14 mouse cellular contexts compared by ENCODE assay signal in genomic region chr7:97777191-97777590, GRCm38 (mm10).
"Had no signal": no experiment of that assay in that cellular context is flagged by ENCODE, and none has a peak within 500 bp of the region (broad histone marks: within the 10 kb centered on the region; RNA-seq: fewer than 3 reads in every experiment).

No protein-coding gene starts in this region.

- H3K9ac ChIP-seq: intestine, embryonic 15.5 days; liver, embryonic 13.5 days; lung, embryonic 14.5 days; midbrain, embryonic 15.5 days; neural tube, embryonic 13.5 days had no signal

- H3K4me2 ChIP-seq: intestine, embryonic 15.5 days; liver, embryonic 13.5 days; lung, embryonic 14.5 days; midbrain, embryonic 11.5 days; midbrain, embryonic 15.5 days; neural tube, embryonic 13.5 days had no signal

- H3K27me3 ChIP-seq: intestine, embryonic 15.5 days; liver, embryonic 13.5 days; midbrain, embryonic 15.5 days; neural tube, embryonic 13.5 days had no signal

- DNase-seq: kidney, adult 11 months; kidney, adult 8-10 months; kidney, postnatal 36 days; layer of hippocampus, postnatal 36 days; liver, embryonic 13.5 days; lung, embryonic 14.5 days; lung, postnatal 36 days had no signal

- ATAC-seq: intestine, embryonic 15.5 days; lung, postnatal 0 days; midbrain, embryonic 15.5 days had no signal

- H3K4me3 ChIP-seq: intestine, embryonic 15.5 days; left cerebral cortex, adult 2 months; liver, embryonic 13.5 days; midbrain, embryonic 15.5 days; neural tube, embryonic 13.5 days had no signal

- H3K36me3 ChIP-seq: intestine, embryonic 15.5 days; liver, embryonic 13.5 days; midbrain, embryonic 15.5 days; neural tube, embryonic 13.5 days had no signal

- H3K4me1 ChIP-seq: intestine, embryonic 15.5 days; liver, embryonic 13.5 days; midbrain, embryonic 15.5 days; neural tube, embryonic 13.5 days had no signal

- H3K9me3 ChIP-seq: intestine, embryonic 15.5 days; midbrain, embryonic 15.5 days; neural tube, embryonic 13.5 days had no signal

- H3K27ac ChIP-seq: intestine, embryonic 15.5 days; kidney, postnatal 0 days; left cerebral cortex, adult 2 months; liver, embryonic 13.5 days; midbrain, embryonic 15.5 days; neural tube, embryonic 13.5 days had no signal
